Mouse (Mus musculus) C2C12 (cell line): Measurements from ENCODE around the gene Zfp335. TPM values are rescaled to one million over a fixed set of nuclear protein-coding genes. Genes with fewer than 3 reads are reported as not detected.

Experiments used
- H3K27me3 ChIP-seq: one replicate; pipeline ENCODE4 v1.6.1; 2011; ENCODE audit not compliant: control insufficient read depth, insufficient read depth, insufficient read length
- H3K36me3 ChIP-seq: one replicate; pipeline ENCODE4 v1.6.1; 2011; ENCODE audit not compliant: control insufficient read depth, insufficient read depth
- H3K4me3 ChIP-seq: one replicate; pipeline ENCODE4 v1.5.1; 2011; ENCODE audit warnings: mild to moderate bottlenecking, control low read depth; ENCODE audit not compliant: poor library complexity, insufficient read depth, severe bottlenecking
- H3K79me2 ChIP-seq: one replicate; pipeline ENCODE4 v1.6.1; 2011; ENCODE audit not compliant: control insufficient read depth, insufficient read depth
- H3K79me3 ChIP-seq: one replicate; pipeline ENCODE4 v1.6.1; 2011; ENCODE audit warnings: low read depth, control low read depth
- H3ac ChIP-seq: one replicate; pipeline ENCODE3; 2011; ENCODE audit warnings: low read depth; ENCODE audit not compliant: control insufficient read depth, insufficient read length
- CEBPB ChIP-seq: IDR thresholded peaks from one replicate; pipeline ENCODE4 v1.6.1; 2011; ENCODE audit warnings: low read depth, mild to moderate bottlenecking, control low read depth, moderate library complexity
- CTCF ChIP-seq: IDR thresholded peaks from one replicate; pipeline ENCODE4 v1.5.1; 2011; ENCODE audit not compliant: control insufficient read depth, insufficient read depth, insufficient read length
- FOSL1 ChIP-seq: IDR thresholded peaks from one replicate; pipeline ENCODE4 v1.8.0; 2011; ENCODE audit warnings: mild to moderate bottlenecking, low read length; ENCODE audit not compliant: poor library complexity, insufficient read depth, severe bottlenecking
- MAX ChIP-seq: IDR thresholded peaks from one replicate; pipeline ENCODE4 v1.6.1; 2011; ENCODE audit warnings: mild to moderate bottlenecking, control low read depth
- MYOD1 ChIP-seq: IDR thresholded peaks from one replicate; pipeline ENCODE4 v1.6.1; 2011; ENCODE audit warnings: low read depth; ENCODE audit not compliant: control insufficient read depth, insufficient read length
- MYOG ChIP-seq: IDR thresholded peaks from one replicate; pipeline ENCODE4 v1.6.1; 2011; ENCODE audit not compliant: control insufficient read depth, insufficient read length; ENCODE audit errors: extremely low read depth
- USF1 ChIP-seq: IDR thresholded peaks from one replicate; pipeline ENCODE4 v1.6.1; 2011; ENCODE audit warnings: low read depth, mild to moderate bottlenecking, control low read depth, moderate library complexity
- polyA plus RNA-seq: library from polyadenylated mRNA; unstranded; fragments of >200 nt; fragmentation: generic; extraction: Trizol; gene quantifications from one replicate; pipeline ENCODE4 v1.2.1, GENCODE M21; 2012; ENCODE audit warnings: missing spikeins

Gene Zfp335
- polyA plus RNA-seq, 1 experiment, result 11.7 TPM

- no peak overlapping the region for H3ac ChIP-seq
- H3K4me3 ChIP-seq, result no peak overlapping the region
- peaks cover 97% of the 10 kb centered on the region for H3K36me3 ChIP-seq
- no peaks in the 10 kb centered on the region for H3K27me3 ChIP-seq
- TF ChIP-seq CTCF (no peak), MYOD1 (no peak), USF1 (no peak), MYOG (no peak), FOSL1 (no peak), MAX (no peak), CEBPB (no peak)
- no peaks in the 10 kb centered on the region for H3K79me2 ChIP-seq
- H3K79me3 ChIP-seq, result no peaks in the 10 kb centered on the region
Measured at GRCm38 (mm10) chr2:164892696-164893216, 18.8 kb downstream of the Zfp335 start.

- peaks cover 97% of the 10 kb centered on the region for H3K36me3 ChIP-seq
- H3K79me2 ChIP-seq, result no peaks in the 10 kb centered on the region
- no peaks in the 10 kb centered on the region for H3K79me3 ChIP-seq
- H3K27me3 ChIP-seq, result no peaks in the 10 kb centered on the region
- H3ac ChIP-seq, result no peak overlapping the region
- no peak overlapping the region for H3K4me3 ChIP-seq
- no peak for TF ChIP-seq USF1
- no peak for TF ChIP-seq MYOD1
- no peak for TF ChIP-seq MYOG
- no peak for TF ChIP-seq FOSL1
- no peak for TF ChIP-seq CTCF
- TF ChIP-seq MAX, result no peak
- no peak for TF ChIP-seq CEBPB
Measured at GRCm38 (mm10) chr2:164891908-164892695, 19.5 kb downstream of the Zfp335 start.

GRCm38 (mm10) chr2:164891056-164891834, 20.3 kb downstream of the Zfp335 start:
- TF ChIP-seq MAX (no peak), USF1 (no peak), MYOD1 (no peak)
- H3ac ChIP-seq, result no peak overlapping the region
- H3K79me2 ChIP-seq, result no peaks in the 10 kb centered on the region
- no peaks in the 10 kb centered on the region for H3K79me3 ChIP-seq
- no peak overlapping the region for H3K4me3 ChIP-seq
- H3K36me3 ChIP-seq, result peaks cover 97% of the 10 kb centered on the region
- no peaks in the 10 kb centered on the region for H3K27me3 ChIP-seq

- Histone ChIP-seq H3K79me3 (no peaks in the 10 kb centered on the region), H3K79me2 (no peaks in the 10 kb centered on the region), H3K27me3 (no peaks in the 10 kb centered on the region), H3ac (no peak overlapping the region), H3K36me3 (peaks cover 97% of the 10 kb centered on the region), H3K4me3 (no peak overlapping the region)
- no peak for TF ChIP-seq CEBPB
- no peak for TF ChIP-seq USF1
- no peak for TF ChIP-seq FOSL1
- TF ChIP-seq MYOG, result no peak
- TF ChIP-seq CTCF, result no peak
- TF ChIP-seq MAX, result no peak
- TF ChIP-seq MYOD1, result no peak
Measured at GRCm38 (mm10) chr2:164890411-164891049, 21.0 kb downstream of the Zfp335 start.

- Histone ChIP-seq H3K27me3 (no peaks in the 10 kb centered on the region), H3K79me3 (no peaks in the 10 kb centered on the region), H3K4me3 (no peak overlapping the region), H3ac (no peak overlapping the region), H3K36me3 (peaks cover 98% of the 10 kb centered on the region), H3K79me2 (no peaks in the 10 kb centered on the region)
- TF ChIP-seq CTCF (no peak), FOSL1 (no peak), MYOG (no peak), MYOD1 (no peak), CEBPB (no peak), USF1 (no peak), MAX (no peak)
Measured at GRCm38 (mm10) chr2:164889960-164890359, 21.6 kb downstream of the Zfp335 start.
